Mouse (Mus musculus) c-Kit-positive CD71-positive TER-119-negative erythroid progenitor cells, embryonic 14.5 days (primary cell): ENCODE measurements around the gene Hist1h1d.
"Not testable (repeated sequence)": the region's sequence is repeated elsewhere in the genome, so short reads cannot be mapped to it uniquely, and the experiment has no call there.

ENCODE experiments used
- DNase-seq: peaks from one replicate; pipeline ENCODE4 v3.0.0-alpha.2; 2013; ENCODE audit warnings: low read depth

Gene Hist1h1d

GRCm38 (mm10) chr13:23591886-23592285, 38.8 kb downstream of the Hist1h1d start:
- DNase-seq: not testable (repeated sequence)

- no peak for DNase-seq
Measured at GRCm38 (mm10) chr13:23592614-23593013, 39.6 kb downstream of the Hist1h1d start.

DNA sequence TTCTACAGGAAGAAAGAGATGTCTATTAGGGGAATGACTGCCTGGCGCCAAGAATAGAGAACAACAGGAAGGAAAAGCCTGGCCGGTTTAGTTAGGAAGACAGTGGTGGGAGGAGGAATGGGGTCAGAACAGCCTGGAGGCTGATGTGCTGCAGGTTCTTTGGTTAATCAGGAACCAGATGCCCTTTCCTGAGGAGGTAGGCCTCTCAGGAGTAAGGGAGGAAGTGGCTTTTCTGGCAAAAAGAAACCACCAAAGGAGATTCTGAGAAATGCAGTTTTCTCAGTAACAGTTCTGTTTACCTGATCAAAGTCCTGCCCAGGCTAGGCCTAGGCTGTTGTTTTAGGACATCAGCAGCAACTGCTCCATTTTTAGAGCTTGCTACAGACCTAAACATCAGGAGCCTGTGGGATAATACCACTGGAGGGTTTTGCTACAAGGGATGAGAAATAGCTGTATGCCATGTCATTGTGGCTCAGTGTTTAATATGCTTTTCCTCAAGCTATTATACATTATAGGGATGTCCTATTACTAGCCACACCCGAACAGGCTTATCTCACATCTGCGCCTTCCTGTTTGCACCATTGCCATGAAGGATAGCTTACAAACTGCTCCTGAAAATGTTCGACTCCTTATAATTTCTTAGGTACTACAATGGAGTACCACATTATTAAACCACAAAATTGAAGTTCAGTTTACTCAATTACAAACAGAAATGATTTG, 40.1 kb downstream of the Hist1h1d start:
- DNase-seq: no peak

DNA sequence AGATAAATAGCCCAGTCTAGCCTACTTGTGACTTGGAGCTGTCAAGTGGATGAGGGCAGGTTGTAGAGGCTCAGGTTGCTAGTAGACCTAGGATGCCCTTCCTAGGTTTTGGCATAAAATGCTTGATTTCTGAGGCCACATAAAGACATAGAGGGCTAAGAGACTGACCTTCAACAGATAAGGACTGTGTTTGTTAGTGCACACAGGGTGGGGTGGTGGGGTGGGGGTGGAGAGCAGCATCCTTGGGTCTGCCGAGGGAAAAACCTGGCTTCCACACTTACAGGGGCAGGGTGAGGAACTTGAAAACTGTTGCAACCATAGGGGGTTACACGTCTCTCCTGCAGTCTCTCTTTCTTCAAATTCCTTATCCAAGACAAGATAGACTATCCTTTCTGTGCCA, 42.1 kb downstream of the Hist1h1d start:
- DNase-seq: no peak

DNA sequence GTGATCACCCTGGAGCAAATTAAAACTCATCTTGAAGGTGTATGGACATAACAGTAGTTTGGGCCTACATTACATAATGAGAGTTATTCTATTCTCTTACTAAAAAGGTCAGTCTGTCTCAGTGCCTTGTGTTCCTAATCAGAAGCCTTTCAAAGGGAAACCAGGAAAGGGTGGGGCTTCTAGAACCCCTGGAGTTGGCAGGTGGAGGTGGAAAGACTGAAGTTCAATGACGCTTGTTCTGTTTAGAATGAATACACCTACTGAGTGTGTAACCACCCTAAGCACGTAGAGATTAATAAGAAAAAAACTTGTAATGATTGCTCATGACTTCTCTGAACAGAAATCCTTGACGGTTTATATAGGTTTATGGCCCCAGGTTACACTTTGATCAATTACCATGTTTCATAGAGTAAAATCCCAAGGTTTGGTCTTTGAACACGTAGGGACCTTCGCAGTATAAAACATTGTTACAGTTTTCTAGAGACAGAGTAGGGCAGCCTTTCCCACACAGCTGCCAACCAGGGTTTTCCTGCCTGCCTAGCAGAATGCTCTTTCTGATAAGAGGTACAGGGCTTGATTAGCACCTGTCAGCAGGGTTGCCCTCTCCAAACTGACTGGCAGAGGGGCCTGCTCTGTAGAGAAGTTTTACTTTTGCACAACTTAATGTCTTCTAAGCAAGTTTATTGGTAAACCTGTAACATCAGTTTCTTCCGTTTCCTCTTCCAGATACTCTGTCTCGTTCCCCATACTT, 42.7 kb downstream of the Hist1h1d start:
- no peak for DNase-seq

- no peak for DNase-seq
Measured at GRCm38 (mm10) chr13:23597957-23598356, 44.9 kb downstream of the Hist1h1d start.

GRCm38 (mm10) chr13:23603182-23603699, 50.2 kb downstream of the Hist1h1d start:
- DNase-seq: no peak

- DNase-seq: no peak
Measured at GRCm38 (mm10) chr13:23604452-23604851, 51.4 kb downstream of the Hist1h1d start.

- no peak for DNase-seq
Measured at GRCm38 (mm10) chr13:23605052-23605451, 52.0 kb downstream of the Hist1h1d start.

- no peak for DNase-seq
Measured at GRCm38 (mm10) chr13:23609209-23609608, 56.1 kb downstream of the Hist1h1d start.

- DNase-seq: no peak
Measured at GRCm38 (mm10) chr13:23609844-23610243, 56.8 kb downstream of the Hist1h1d start.
